In genomic region chr17:12297978-12298377, GRCm38 (mm10) we compare ENCODE assay signal across 11 mouse cellular contexts. TPM values are rescaled to one million over a fixed set of nuclear protein-coding genes. Genes with fewer than 3 reads are reported as not detected.
DNase-seq lines count a peak whose midpoint lies in the region; ATAC-seq lines count a peak whose summit lies in the region.
"Had no signal": no experiment of that assay in that cellular context is flagged by ENCODE, and none has a peak within 500 bp of the region (broad histone marks: within the 10 kb centered on the region; RNA-seq: fewer than 3 reads in every experiment).

No protein-coding gene starts in this region.

- DNase-seq in kidney, adult 18-20 months = peak; percentile 37
- peak; percentile 35 for DNase-seq in MN1 (ENCODE audit: low spot score)
- DNase-seq in kidney, postnatal 14 days = peak; percentile 46
- no peak for DNase-seq in gastrocnemius, postnatal 25 days
- DNase-seq: cerebellum, adult 18-20 months; embryo, embryonic 11 days; gastrocnemius, postnatal 14 days had no signal

- no peak overlapping the region for H3K4me3 ChIP-seq in kidney, embryonic 14.5 days (ENCODE audit: low read length)
- H3K4me3 ChIP-seq in heart, embryonic 15.5 days = no peak overlapping the region
- H3K4me3 ChIP-seq in forebrain, embryonic 12.5 days (replicated peaks) = no peak overlapping the region

- peaks cover 9% of the 10 kb centered on the region for H3K4me1 ChIP-seq in kidney, embryonic 14.5 days (ENCODE audit: control insufficient read depth, insufficient read depth, low read length)
- H3K4me1 ChIP-seq in heart, embryonic 15.5 days (replicated peaks) = peaks cover 58% of the 10 kb centered on the region
- peaks cover 15% of the 10 kb centered on the region for H3K4me1 ChIP-seq in forebrain, embryonic 12.5 days

- no peaks in the 10 kb centered on the region for H3K27me3 ChIP-seq in kidney, embryonic 14.5 days (ENCODE audit: control insufficient read depth, insufficient read depth, low read length)
- no peaks in the 10 kb centered on the region for H3K27me3 ChIP-seq in heart, embryonic 15.5 days
- no peaks in the 10 kb centered on the region for H3K27me3 ChIP-seq in forebrain, embryonic 12.5 days

- H3K36me3 ChIP-seq in kidney, embryonic 14.5 days (ENCODE audit: control insufficient read depth, insufficient read depth, low read length) = no peaks in the 10 kb centered on the region
- no peaks in the 10 kb centered on the region for H3K36me3 ChIP-seq in heart, embryonic 15.5 days
- H3K36me3 ChIP-seq in forebrain, embryonic 12.5 days (replicated peaks) = no peaks in the 10 kb centered on the region

- H3K4me2 ChIP-seq in kidney, embryonic 14.5 days (replicated peaks; ENCODE audit: low read depth, low read length) = no peak overlapping the region
- no peak overlapping the region for H3K4me2 ChIP-seq in heart, embryonic 15.5 days
- H3K4me2 ChIP-seq in forebrain, embryonic 12.5 days = no peak overlapping the region

- no peak for ATAC-seq in kidney, embryonic 14.5 days (ENCODE audit: low FRiP score, low TSS enrichment)
- no peak for ATAC-seq in heart, embryonic 15.5 days (replicated peaks; ENCODE audit: insufficient number of reproducible peaks, insufficient read depth, low FRiP score, low read depth)
- no peak for ATAC-seq in forebrain, embryonic 12.5 days (ENCODE audit: low FRiP score)

- no peak overlapping the region for H3K27ac ChIP-seq in kidney, embryonic 14.5 days (ENCODE audit: low read depth, low read length)
- peak overlapping the region; percentile 41 for H3K27ac ChIP-seq in heart, embryonic 15.5 days
- H3K27ac ChIP-seq in forebrain, embryonic 12.5 days = no peak overlapping the region
- H3K27ac ChIP-seq: macrophage had no signal

- H3K9ac ChIP-seq in kidney, embryonic 14.5 days (ENCODE audit: low read depth, low read length) = no peak overlapping the region
- H3K9ac ChIP-seq in heart, embryonic 15.5 days = no peak overlapping the region
- H3K9ac ChIP-seq in forebrain, embryonic 12.5 days = no peak overlapping the region

- 89% methylated on average over 4 of the region's 4 CpGs for WGBS in kidney, embryonic 14.5 days
- WGBS in heart, embryonic 15.5 days = 61% methylated on average over 4 of the region's 4 CpGs
- WGBS in forebrain, embryonic 12.5 days = 84% methylated on average over 4 of the region's 4 CpGs

- H3K9me3 ChIP-seq in kidney, embryonic 14.5 days (ENCODE audit: control insufficient read depth, low read length) = no peaks in the 10 kb centered on the region
- no peaks in the 10 kb centered on the region for H3K9me3 ChIP-seq in heart, embryonic 15.5 days (replicated peaks)
- no peaks in the 10 kb centered on the region for H3K9me3 ChIP-seq in forebrain, embryonic 12.5 days

RNA-seq across cellular contexts. Expression of gene Map3k4, which starts 20.6 kb away (rescaled TPM):
- polyA plus RNA-seq in kidney, embryonic 14.5 days (2014; fragmentation: Nextera tagmentation; extraction: Ambion mirVana) = 46.4 and 53.0 TPM in 2 replicates
- 31.5 and 34.7 TPM in 2 replicates for polyA plus RNA-seq in heart, embryonic 15.5 days (2015; fragmentation: Nextera tagmentation; extraction: Ambion mirVana)
- polyA plus RNA-seq in forebrain, embryonic 12.5 days (2016; fragmentation: Nextera tagmentation; extraction: Ambion mirVana) = 52.6 and 54.1 TPM in 2 replicates
- total RNA-seq in gastrocnemius, postnatal 25 days (2021) = 10 to 100 TPM; 25.5 to 25.7 TPM
